Mouse (Mus musculus): ENCODE measurements around the gene Usp33.

- no peak for TF ChIP-seq POLR2A (IDR thresholded peaks at IDR 0.05; ENCODE audit: insufficient read depth, low read length)
- TF ChIP-seq CTCF (IDR thresholded peaks at IDR 0.05; ENCODE audit: low read depth, low read length) = no peak
Observed at GRCm38 (mm10) chr3:152333641-152334040, 12.6 kb upstream of the Usp33 start.

All from ES-Bruce4 (cell line).